Mouse (Mus musculus) E14TG2a.4 (cell line): Measurements from ENCODE around the gene Gm49425.

Experiments
- H3K27me3 ChIP-seq: 2 replicates; pipeline ENCODE4 v1.6.1; 2014; ENCODE audit warnings: low read length, control low read depth; ENCODE audit not compliant: insufficient read depth
- H3K36me3 ChIP-seq: 2 replicates; pipeline ENCODE4 v1.6.1; 2014; ENCODE audit warnings: low read length, control low read depth; ENCODE audit not compliant: insufficient read depth
- H3K4me1 ChIP-seq: replicated peaks from 2 replicates; pipeline ENCODE4 v1.6.1; 2014; ENCODE audit warnings: low read depth, low read length, control low read depth
- H3K4me3 ChIP-seq: replicated peaks from 2 replicates; pipeline ENCODE4 v1.5.1; 2014; ENCODE audit warnings: mild to moderate bottlenecking, low read length
- H3K9me3 ChIP-seq: 2 replicates; pipeline ENCODE4 v1.6.1; 2014; ENCODE audit warnings: low read length, control low read depth
- CTCF ChIP-seq: conservative IDR thresholded peaks from 2 replicates; pipeline ENCODE4 v1.5.1; 2014; ENCODE audit warnings: low read length
- NANOG ChIP-seq: IDR thresholded peaks from 2 replicates; pipeline ENCODE4 v1.6.1; 2014; ENCODE audit warnings: borderline replicate concordance, low read length, mixed read lengths
- POU5F1 ChIP-seq: IDR thresholded peaks from 2 replicates; pipeline ENCODE4 v1.6.1; 2014; ENCODE audit warnings: low read length, borderline replicate concordance

Gene Gm49425

GRCm38 (mm10) chr15:101479666-101480060 is 37.4 kb downstream of the Gm49425 start:
- Histone ChIP-seq H3K9me3 (peaks cover 47% of the 10 kb centered on the region), H3K4me3 (no peak overlapping the region), H3K27me3 (peaks cover 52% of the 10 kb centered on the region), H3K4me1 (no peaks in the 10 kb centered on the region), H3K36me3 (no peaks in the 10 kb centered on the region)
- TF ChIP-seq CTCF (no peak), NANOG (no peak), POU5F1 (no peak)

- Histone ChIP-seq H3K9me3 (peaks cover 47% of the 10 kb centered on the region), H3K4me1 (no peaks in the 10 kb centered on the region), H3K36me3 (no peaks in the 10 kb centered on the region), H3K4me3 (peak overlapping the region; percentile 48; the same call in 1 of the 2 replicates), H3K27me3 (peaks cover 53% of the 10 kb centered on the region)
- TF ChIP-seq POU5F1 (no peak), CTCF (no peak), NANOG (no peak)
These were observed 37.9 kb downstream of the Gm49425 start for GRCm38 (mm10) chr15:101479007-101479665.

- no peak for TF ChIP-seq POU5F1
- TF ChIP-seq NANOG, result no peak
- no peaks in the 10 kb centered on the region for H3K4me1 ChIP-seq
- H3K36me3 ChIP-seq, result no peaks in the 10 kb centered on the region
- peaks cover 19% of the 10 kb centered on the region for H3K27me3 ChIP-seq
- H3K9me3 ChIP-seq, result peaks cover 26% of the 10 kb centered on the region
- H3K4me3 ChIP-seq, result no peak within 1 kb of the TSS
These were observed 44.0 kb downstream of the Gm49425 start, which contains the start of gene Krt86 for GRCm38 (mm10) chr15:101472952-101473528. TSS of gene Krt86 (plus strand) at chr15:101473478.

GRCm38 (mm10) chr15:101469093-101469492 is 48.0 kb downstream of the Gm49425 start:
- no peak overlapping the region for H3K4me3 ChIP-seq
- TF ChIP-seq CTCF (no peak), POU5F1 (no peak), NANOG (no peak)
- peaks cover 3% of the 10 kb centered on the region; the same call in 1 of the 2 replicates for H3K27me3 ChIP-seq
- no peaks in the 10 kb centered on the region for H3K9me3 ChIP-seq
- H3K36me3 ChIP-seq, result no peaks in the 10 kb centered on the region
- no peaks in the 10 kb centered on the region for H3K4me1 ChIP-seq
